Mouse (Mus musculus) kidney, adult 2 months (tissue): Measurements from ENCODE around the gene Foxj1. TPM values are rescaled to one million over a fixed set of nuclear protein-coding genes. Genes with fewer than 3 reads are reported as not detected.

Experiments used
- DNase-seq: peaks from one replicate; pipeline ENCODE4 v3.0.0; 2021
- H3K27ac ChIP-seq: fragments of 200-500 bp; 2 replicates; pipeline ENCODE4 v1.5.1; 2012; ENCODE audit warnings: low read depth, low read length, control low read depth, inconsistent platforms; ENCODE audit not compliant: insufficient read depth
- H3K27me3 ChIP-seq: fragments of 200-500 bp; replicated peaks from 2 replicates; pipeline ENCODE4 v1.6.1; 2012; ENCODE audit warnings: mild to moderate bottlenecking, moderate library complexity, low read length, inconsistent platforms; ENCODE audit not compliant: control insufficient read depth, insufficient read depth
- H3K36me3 ChIP-seq: fragments of 200-500 bp; 2 replicates; pipeline ENCODE4 v1.6.1; 2012; ENCODE audit warnings: mild to moderate bottlenecking, moderate library complexity, low read length, inconsistent platforms; ENCODE audit not compliant: control insufficient read depth, insufficient read depth
- H3K4me1 ChIP-seq: fragments of 200-500 bp; 2 replicates; pipeline ENCODE4 v1.6.1; 2011; ENCODE audit warnings: low read length; ENCODE audit not compliant: control insufficient read depth, insufficient read depth
- H3K4me3 ChIP-seq: fragments of 200-500 bp; 2 replicates; pipeline ENCODE4 v1.5.1; 2011; ENCODE audit warnings: mild to moderate bottlenecking, low read depth, low read length, control low read depth; ENCODE audit not compliant: insufficient read depth
- CTCF ChIP-seq: fragments of 200-500 bp; conservative IDR thresholded peaks from 2 replicates; pipeline ENCODE4 v1.5.1; 2011; ENCODE audit warnings: low read depth, mild to moderate bottlenecking, control low read depth, low read length, moderate library complexity, mixed read lengths; ENCODE audit not compliant: insufficient read depth, insufficient read length
- POLR2A ChIP-seq: fragments of 200-500 bp; IDR thresholded peaks from one replicate; pipeline ENCODE4 v1.6.1; 2011; ENCODE audit warnings: low read depth, low read length, control low read depth
- WGBS: fragments of 180-500 bp; shearing (Covaris S2); methylation state at CpG from one replicate; pipeline ENCODE4 v1.1.7; 2018; 5-methylcytosine and 5-hydroxymethylcytosine counted together
- polyA plus RNA-seq: library from polyadenylated mRNA; depleted of rRNA; stranded (reverse); fragments of >200 nt; gene quantifications from 2 replicates; pipeline ENCODE4 v1.2.3, GENCODE M21; 2012

Gene Foxj1
- polyA plus RNA-seq, 1 experiment, result 0.80 TPM

DNA sequence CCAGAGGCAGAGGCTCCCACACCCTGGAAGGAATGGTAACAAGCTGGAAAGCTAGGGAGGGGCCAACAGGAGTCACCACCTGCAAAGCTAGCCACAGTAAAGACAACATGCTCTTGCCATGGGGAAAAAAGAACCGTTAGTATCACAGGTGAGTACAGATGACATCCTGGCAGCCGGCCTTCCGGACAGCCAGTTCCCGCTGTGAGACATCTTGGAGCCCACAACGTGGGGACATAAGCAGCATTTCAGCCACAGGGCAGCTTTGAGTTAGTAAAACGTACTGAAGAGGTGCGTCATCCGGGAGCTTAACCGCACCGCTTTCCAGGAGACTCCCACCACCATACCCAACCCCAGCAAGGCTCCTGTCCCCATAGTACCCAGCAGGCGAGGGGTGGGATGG, 37.0 kb downstream of the Foxj1 start:
- Histone ChIP-seq H3K27me3 (no peaks in the 10 kb centered on the region), H3K4me3 (no peak overlapping the region), H3K36me3 (no peaks in the 10 kb centered on the region; the same call in none of the 2 replicates), H3K4me1 (no peaks in the 10 kb centered on the region), H3K27ac (no peak overlapping the region)
- WGBS, result 93% methylated on average over 11 of the region's 11 CpGs
- no peak for DNase-seq
- no peak for TF ChIP-seq POLR2A

DNA sequence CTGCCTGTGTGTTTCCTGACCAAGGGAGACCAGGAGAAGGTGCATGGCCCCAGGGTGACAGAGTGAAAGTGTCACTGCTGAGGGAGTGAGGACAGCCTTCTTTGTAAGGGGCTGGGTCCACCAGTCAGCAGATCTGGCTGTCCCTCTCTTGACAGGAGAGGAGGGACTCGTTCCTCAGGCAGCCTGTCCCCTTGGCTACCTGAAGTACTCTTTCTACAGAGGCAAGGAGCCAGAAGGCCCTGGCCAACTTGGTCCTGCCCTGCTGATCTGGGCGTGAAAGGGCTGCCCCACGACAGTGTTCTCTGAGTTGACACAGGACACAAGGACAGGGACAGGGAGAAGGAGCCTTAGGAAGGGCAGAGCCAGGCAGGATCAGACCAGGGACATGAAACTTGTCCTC, 38.2 kb downstream of the Foxj1 start:
- H3K36me3 ChIP-seq, result no peaks in the 10 kb centered on the region; the same call in none of the 2 replicates
- H3K27me3 ChIP-seq, result no peaks in the 10 kb centered on the region
- H3K27ac ChIP-seq, result no peak overlapping the region
- 82% methylated on average over 3 of the region's 3 CpGs for WGBS
- TF ChIP-seq CTCF (no peak), POLR2A (no peak)
- DNase-seq, result no peak
- no peaks in the 10 kb centered on the region for H3K4me1 ChIP-seq
- H3K4me3 ChIP-seq, result no peak overlapping the region

DNA sequence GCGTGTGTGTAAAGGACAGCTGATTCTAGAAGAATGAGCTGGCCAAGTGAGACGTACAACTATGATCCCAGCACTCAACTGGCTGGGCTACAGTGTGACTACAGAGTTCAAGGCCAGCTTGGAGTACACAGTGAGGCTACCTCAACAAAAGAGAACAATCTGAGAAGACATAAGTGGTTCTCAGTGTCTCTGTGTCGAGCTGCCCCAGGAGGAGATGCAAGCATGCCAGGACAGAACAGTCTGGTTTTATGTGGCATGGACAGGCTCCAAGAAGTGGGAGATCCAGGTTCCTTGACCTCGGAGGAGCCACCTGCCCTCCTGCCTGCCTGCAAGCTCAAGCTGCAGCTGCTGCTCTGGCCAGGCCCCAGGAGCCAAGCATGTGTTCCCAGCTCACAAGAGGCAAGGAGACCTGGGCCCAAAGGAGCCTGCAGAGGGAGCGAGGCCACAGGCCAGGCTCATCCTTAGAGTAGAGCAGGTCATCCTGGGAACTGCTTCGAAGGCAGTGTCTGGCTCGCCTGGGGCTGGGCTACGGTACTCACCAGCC, 38.9 kb downstream of the Foxj1 start:
- 86% methylated on average over 8 of the region's 8 CpGs for WGBS

DNA sequence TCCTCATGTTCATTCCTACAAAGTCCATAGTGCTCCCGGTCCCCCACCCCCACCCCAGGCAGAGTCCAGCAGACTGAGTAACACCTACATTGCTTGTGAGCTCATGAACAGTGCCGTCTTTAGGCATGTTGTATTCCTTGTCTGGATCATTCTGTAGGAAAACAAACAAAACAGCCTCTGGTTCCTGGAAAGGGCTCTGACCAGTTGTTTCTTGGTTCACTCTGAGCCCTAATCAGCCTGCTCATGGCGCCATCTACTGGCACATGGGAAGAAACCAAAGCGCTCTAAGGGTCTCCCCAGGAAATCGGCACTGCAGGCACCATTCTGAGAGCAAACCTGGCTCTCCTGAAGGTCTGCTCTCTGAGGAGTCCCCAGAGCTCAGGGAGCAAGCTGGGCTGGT, 40.9 kb downstream of the Foxj1 start:
- H3K4me1 ChIP-seq, result no peaks in the 10 kb centered on the region
- no peak overlapping the region for H3K4me3 ChIP-seq
- DNase-seq, result peak; percentile 70
- 22% methylated on average over 5 of the region's 5 CpGs for WGBS
- H3K27me3 ChIP-seq, result no peaks in the 10 kb centered on the region
- H3K27ac ChIP-seq, result no peak overlapping the region
- peak; percentile 79 for TF ChIP-seq CTCF
- no peak for TF ChIP-seq POLR2A
- no peaks in the 10 kb centered on the region for H3K36me3 ChIP-seq

More for the DNA sequence above, 38.9 kb downstream of the Foxj1 start:
- no peaks in the 10 kb centered on the region; the same call in none of the 2 replicates for H3K36me3 ChIP-seq
- TF ChIP-seq POLR2A, result no peak
- no peak for TF ChIP-seq CTCF
- DNase-seq, result no peak
- no peaks in the 10 kb centered on the region for H3K4me1 ChIP-seq
- no peaks in the 10 kb centered on the region for H3K27me3 ChIP-seq
- H3K27ac ChIP-seq, result no peak overlapping the region
- H3K4me3 ChIP-seq, result no peak overlapping the region

DNA sequence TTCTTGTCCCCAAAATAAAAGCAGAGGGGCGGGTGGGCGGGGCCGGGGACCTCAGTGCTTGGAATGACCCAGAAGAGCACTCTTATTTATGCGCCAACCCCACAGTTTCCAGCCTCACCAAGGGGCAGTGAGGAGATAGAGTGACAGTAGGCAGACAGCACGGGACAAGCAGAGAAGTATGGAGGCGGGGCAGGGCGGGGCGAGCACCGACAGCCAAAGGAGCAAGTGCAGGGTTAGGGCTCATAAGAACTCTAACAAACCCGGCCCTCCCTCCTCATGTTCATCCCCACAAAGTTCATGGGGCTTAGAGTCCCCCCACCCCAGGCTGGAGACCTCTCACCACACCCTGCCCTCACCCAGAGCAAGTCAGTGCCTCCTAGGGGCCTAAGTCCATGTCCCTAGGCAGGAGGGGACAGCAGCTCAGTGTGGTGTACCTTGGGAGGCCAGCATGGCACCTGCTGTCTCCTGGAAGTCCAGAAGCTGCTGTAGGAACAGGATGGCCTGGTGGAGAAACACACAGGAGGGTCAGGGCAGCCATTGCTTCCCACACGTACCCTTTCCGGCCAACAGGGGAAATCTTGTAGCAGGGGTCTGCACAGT, 41.6 kb downstream of the Foxj1 start:
- Histone ChIP-seq H3K4me3 (no peak overlapping the region), H3K27ac (no peak overlapping the region), H3K36me3 (no peaks in the 10 kb centered on the region), H3K4me1 (no peaks in the 10 kb centered on the region), H3K27me3 (no peaks in the 10 kb centered on the region)
- no peak for DNase-seq
- TF ChIP-seq POLR2A (no peak), CTCF (no peak)
- whole genome bisulfite sequencing, result 91% methylated on average over 12 of the region's 12 CpGs

DNA sequence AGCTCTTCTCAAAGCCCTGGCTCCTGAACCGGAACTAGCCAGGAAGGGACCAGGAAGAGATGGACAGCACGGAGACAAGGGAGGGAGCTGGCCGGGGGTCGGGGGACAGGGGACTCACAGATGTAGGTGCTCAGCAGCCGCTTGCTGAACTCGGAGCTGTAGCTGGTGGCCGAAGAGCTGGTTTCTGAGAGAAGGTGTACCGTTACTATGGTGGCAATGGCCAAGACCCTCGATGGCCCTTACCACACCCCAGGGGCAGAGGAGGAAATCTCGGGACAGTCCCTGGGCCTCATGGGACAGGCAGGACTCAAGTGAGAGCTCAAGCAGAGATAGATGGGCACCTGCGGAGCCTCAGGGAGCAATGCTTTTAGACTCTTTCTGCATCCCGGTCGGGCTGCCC, 42.8 kb downstream of the Foxj1 start:
- WGBS, result 94% methylated on average over 13 of the region's 13 CpGs

DNA sequence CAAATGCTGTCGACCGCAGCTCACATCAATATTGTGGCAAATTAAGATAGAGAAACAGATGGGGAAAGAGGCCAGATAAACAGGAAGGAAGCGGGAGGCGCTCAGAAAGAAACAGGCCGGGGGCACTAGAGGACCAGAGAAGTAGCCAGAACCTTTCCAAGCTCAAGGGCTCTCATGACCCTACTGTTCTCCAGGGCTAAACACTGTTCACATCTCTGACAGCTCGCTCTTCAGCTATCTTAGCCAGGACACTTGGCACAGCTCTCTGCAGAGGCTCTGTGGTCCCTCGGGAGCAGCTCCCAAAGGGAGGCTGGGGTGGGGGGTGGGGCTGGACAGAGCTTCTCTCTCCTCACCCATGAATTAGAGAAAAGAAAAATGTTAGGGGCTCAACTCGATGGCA, 44.6 kb downstream of the Foxj1 start:
- Histone ChIP-seq H3K27me3 (no peaks in the 10 kb centered on the region), H3K27ac (no peak overlapping the region; the same call in 1 of the 2 replicates), H3K4me1 (no peaks in the 10 kb centered on the region), H3K36me3 (no peaks in the 10 kb centered on the region; the same call in 1 of the 2 replicates), H3K4me3 (no peak overlapping the region)
- peak; percentile 44 for DNase-seq
- 65% methylated on average over 8 of the region's 8 CpGs for WGBS
- TF ChIP-seq CTCF (no peak), POLR2A (no peak)

More for the DNA sequence above, 42.8 kb downstream of the Foxj1 start:
- Histone ChIP-seq H3K4me1 (no peaks in the 10 kb centered on the region), H3K27me3 (no peaks in the 10 kb centered on the region), H3K27ac (no peak overlapping the region), H3K4me3 (no peak overlapping the region), H3K36me3 (no peaks in the 10 kb centered on the region; the same call in 1 of the 2 replicates)
- DNase-seq, result no peak
- TF ChIP-seq POLR2A (no peak), CTCF (no peak)
